Mouse (Mus musculus) frontal cortex, postnatal 14 days (tissue): ENCODE data around the gene Limch1.

Source experiments
- DNase-seq, 2 experiments: peaks; one replicate each; pipeline ENCODE4 v3.0.0; 2022; ENCODE audit warnings: low spot score in 2 of 2

Limch1 gene

GRCm38 (mm10) chr5:66877066-66877465 is 131.4 kb downstream of the Limch1 start:
- DNase-seq, result no peak

GRCm38 (mm10) chr5:66881901-66882341 is 136.3 kb downstream of the Limch1 start:
- DNase-seq, result no peak

DNA sequence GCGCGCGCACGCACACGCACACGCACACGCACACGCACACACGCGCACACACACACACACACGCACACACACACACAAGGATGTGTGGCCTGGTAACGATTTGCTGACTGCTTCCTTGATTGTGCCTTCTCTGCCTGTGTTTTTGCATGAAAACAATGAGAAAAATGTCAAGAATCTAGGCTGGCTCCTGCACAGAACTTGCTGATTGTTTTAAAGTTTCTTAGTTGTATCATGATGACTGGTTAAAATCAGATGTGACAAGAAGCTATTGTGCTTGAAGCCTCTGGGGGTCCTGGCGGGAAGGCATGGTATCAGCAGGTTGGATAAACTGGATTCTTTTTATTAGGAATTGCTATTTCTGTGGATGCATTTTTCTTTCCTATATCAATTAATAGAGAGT is 137.1 kb downstream of the Limch1 start:
- no peak for DNase-seq

- no peak for DNase-seq
Observed at GRCm38 (mm10) chr5:66884505-66884904, 138.9 kb downstream of the Limch1 start.

DNA sequence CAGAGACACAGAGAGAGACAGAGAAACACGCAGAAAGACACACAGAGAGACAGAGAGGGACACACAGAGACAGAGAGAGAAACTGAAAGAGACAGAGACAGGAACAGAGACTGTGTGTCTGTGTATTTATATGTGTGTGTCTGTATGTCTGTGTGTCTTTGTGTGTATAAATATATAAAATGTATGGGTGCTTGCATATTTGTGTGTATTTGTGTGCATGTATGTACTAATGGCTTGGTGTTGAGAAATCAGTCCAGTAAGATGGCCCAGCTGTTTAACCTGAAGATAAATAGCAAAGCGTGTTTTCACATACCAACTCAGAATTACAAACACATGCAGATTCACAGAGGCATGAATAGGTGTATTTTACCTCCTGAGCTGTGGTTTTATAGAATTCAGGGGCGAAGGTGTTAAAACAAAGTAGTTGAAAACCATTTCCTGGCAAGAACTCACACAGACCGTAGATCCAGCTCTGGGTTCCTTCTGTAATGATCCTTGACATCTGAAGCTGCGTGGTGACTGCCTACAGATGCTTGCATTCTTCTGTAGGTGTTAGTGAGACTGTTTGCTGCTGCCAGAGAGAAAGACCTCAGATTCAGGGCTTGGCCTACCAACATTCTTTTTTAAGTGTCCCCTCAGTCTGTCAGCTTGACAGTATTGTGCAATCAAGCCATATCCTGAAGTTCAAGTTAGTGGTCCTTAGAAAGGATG is 140.9 kb downstream of the Limch1 start:
- no peak for DNase-seq

DNA sequence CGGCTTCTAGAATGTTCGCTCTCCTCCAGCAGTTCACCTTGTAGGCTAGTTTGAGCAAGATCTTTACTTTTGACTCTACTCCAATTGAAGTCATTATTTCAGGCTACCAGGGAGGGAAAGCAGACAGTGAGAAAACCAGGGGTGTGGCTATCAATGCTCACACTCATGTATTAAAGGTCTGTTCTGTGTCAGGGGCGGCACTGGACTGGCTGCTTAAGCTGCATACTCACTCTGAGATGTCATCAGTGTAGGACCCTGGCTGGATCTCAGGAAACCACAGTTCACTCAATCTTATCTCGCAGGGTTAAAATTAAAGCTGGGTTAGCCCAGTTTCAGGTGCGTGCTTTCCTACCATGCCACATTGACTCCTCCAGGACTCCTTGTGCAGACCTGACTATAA is 142.4 kb downstream of the Limch1 start:
- DNase-seq, result no peak

GRCm38 (mm10) chr5:66889337-66889736 is 143.7 kb downstream of the Limch1 start:
- peak; percentile 49 to 57 for DNase-seq

DNA sequence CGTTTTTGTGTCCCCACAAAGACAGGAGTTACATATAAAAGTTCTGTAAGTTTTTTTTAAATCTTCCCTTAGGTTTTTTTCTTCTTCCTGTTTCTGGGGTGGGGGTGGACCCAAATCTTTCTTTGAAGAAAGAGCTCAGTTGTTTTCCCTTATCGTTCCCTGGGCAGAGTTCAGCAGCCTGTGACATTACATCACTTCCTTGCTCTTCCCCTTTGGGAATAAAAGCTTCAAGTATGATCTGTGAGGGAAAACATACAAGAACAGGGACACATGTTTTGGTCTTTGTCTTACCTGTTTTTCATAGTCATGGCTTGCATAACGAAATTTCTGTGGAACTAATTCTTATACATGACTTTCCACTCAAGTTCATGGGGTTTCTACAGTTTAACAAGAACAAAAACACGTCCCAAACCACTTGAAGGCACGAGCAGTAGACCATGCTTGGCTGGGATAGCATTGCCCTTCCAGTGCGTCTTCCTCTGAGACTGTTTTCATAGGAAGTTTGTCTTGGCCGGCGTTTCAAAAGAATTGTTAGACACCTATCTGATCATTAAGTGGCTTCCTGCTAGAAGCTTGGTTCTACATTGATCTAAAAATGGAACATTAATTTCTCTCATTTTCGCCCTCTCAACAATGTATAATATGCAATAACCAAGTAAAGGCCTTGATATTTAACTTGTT is 150.0 kb downstream of the Limch1 start:
- no peak for DNase-seq

- DNase-seq, result no peak
Observed at GRCm38 (mm10) chr5:66897584-66897983, 152.0 kb downstream of the Limch1 start.

GRCm38 (mm10) chr5:66898252-66898651 is 152.6 kb downstream of the Limch1 start:
- no peak for DNase-seq

GRCm38 (mm10) chr5:66898811-66899430 is 153.3 kb downstream of the Limch1 start:
- no peak for DNase-seq

DNA sequence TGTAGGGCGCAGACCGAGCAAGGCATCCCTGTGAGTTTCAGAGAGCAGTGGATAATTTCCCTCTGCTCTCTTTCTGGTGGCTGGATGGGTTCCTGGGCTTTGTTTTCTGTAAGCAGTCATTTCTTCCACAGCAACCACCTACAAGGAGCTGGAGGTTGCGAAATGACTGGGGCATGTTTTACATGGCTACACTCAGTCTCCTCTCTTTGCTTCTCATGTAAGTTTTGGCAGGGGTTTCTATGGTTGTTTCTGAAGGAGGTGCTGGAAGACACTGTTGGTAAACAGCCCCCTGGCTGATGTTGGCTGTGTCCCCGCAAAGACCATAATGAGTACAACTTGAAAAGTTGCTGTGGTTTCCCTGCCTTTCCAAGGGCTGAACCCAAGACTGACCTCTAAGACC is 155.5 kb downstream of the Limch1 start:
- no peak for DNase-seq

DNA sequence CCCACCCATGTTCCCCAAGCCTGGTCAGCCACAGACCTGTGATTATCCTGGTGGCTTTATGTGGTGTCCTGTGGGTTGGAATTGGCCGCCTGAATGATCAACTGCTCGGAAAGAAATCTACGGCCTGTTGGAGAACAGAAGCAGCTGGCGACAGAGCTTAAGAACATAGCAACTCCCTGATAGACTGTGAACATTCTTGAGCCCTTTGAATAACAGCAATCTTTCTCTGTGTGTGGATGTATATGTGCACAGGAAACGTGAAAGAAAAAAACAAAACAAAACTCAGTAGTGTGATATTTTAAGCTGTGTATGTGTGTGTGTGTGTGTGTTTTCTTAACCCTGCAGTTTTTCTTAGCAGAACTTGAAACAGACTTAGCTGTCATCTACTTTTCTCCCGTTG is 159.2 kb downstream of the Limch1 start:
- no peak for DNase-seq

DNA sequence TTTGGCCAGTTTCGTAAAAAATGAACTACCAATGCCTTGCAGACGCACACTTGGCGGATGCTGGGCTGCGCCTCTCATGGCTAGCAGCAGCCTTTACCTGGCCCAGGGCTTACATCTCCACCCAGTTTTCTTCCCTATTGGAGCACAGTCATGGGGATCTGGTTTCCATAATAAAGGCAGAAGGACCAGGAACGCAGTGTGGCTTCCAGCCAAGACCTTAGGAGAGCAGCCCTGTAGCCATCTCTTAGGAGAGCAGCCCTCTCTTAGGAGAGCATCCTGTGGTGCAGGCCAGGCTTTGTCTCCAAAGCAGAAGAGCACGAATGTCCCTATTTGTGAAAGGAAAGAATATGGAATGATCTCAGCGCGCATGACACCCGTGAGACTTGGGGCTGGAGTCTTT is 163.3 kb downstream of the Limch1 start:
- no peak for DNase-seq

DNA sequence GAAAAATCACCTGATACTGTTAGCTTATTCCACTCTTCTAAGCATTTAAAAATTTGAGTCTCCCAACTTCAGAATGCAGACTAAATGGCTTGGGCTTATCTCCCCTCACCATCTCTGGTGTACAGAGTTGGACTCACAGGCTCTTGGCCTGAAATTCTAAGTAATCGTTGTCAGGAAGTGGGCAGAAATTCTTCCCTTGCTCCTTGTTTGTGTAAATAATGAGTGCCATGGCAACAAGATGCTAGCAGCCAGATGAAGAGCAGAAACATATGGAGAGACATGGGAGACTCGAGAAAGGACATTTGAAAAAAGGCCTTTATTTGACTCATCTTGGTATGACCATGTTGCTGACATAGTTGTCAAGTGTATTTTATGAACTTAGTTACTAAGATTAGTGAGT is 164.3 kb downstream of the Limch1 start:
- no peak for DNase-seq

DNA sequence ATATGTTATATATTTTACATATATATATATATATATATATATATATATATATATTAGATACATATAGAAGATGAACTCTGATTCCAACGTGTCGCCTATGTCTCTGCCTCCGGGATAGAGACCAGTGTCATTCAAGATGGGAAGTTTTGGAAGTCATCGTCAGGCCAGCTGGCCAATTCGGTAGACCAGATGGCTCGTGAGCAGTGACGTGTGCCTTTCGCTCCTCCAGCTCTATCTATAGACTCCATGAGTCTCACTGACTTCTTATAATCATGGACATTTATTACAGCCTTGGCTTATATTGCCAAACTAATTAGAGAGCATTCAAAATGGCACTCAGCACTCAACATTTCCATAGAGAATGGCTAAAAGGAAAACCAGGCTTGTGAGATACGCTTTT is 165.0 kb downstream of the Limch1 start:
- no peak for DNase-seq

- no peak for DNase-seq
Observed at GRCm38 (mm10) chr5:66911068-66911467, 165.4 kb downstream of the Limch1 start.

DNA sequence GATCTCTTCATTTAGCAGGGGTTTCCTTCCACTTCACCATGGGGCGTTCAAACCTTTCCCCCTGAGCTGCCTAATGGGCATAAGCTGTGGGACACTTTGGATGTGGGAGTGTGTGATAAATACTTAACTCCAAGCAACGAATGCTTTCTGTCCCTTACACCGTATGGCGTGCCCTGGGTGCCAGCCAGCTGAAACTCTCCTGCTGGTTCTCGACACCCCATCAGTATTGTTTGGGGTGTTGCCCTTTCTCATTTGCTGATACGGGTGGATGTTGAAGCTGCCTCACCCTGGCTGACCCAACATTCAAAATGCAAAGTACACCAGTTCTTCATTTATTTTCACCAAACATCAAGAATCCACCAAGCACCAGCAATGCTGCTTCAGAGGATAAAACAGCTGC is 168.2 kb downstream of the Limch1 start:
- DNase-seq, result no peak

- DNase-seq, result no peak
Observed at GRCm38 (mm10) chr5:66917353-66918315, 172.0 kb downstream of the Limch1 start.

- no peak for DNase-seq
Observed at GRCm38 (mm10) chr5:66918316-66919305, 173.0 kb downstream of the Limch1 start.

DNA sequence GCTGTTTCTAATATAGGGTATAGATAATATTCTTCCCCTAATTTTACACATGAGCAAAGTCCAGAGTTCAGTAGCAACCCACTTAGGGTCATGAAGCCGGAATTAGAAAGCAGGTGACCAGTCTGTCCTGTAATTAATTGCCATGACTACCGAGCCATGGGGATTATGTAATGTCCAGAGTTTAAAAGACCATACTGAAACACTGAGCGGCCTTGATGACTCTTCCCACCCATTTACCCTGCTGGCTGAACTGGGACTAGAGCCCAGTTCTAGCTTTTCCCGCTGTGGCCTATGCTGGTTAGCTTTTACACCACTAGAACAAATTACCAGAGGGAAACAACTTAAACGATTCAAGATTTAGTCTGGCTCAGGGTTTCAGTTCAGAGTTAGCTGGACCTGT is 177.0 kb downstream of the Limch1 start:
- DNase-seq, result no peak
